Mouse (Mus musculus): ENCODE data around the gene Phactr3. TPM values are rescaled to one million over a fixed set of nuclear protein-coding genes. Genes with fewer than 3 reads are reported as not detected.
"Not testable (repeated sequence)": the region's sequence is repeated elsewhere in the genome, so short reads cannot be mapped to it uniquely, and the experiment has no call there.

Gene Phactr3
- total RNA-seq, 2 experiments from 2014 or later: 133 to 153 TPM

DNA sequence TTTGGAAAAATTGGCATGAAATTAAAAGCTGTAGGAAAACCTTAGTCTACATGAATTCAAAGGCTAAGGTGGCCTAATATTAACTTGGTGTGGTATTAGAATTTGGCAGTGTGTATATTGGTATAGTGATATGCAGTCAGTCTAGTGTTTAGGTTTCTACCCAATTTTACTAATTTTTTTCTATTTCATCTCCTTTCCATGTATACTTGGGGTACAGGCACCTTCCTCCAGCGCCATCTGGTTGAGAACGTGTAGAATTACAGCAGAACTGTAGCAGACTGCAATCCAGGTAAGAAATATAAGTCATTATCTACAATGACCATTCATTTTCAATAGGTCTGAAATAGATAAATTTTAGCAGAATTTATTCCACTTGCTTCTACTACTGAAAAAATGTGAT is 220.3 kb downstream of the Phactr3 start:
- DNase-seq: no peak

DNA sequence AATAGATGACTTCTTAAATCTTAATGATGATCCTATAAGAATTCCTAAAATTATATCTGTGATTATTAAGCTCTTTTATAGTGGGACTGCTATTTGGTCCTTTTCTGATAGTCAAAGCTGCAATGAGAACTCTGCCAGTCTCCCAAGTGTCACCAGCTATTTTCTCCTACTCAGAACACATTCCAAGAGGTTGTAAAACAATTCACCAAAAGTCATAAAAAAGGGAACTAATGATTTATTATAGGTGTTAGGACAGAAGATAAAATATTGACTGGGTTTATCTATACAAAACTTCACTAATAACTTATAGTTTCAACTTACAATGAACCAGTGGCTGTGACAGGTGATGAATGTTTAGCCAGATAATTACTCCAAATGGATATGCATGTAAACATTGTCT is 223.3 kb downstream of the Phactr3 start:
- DNase-seq: not testable (repeated sequence)

DNA sequence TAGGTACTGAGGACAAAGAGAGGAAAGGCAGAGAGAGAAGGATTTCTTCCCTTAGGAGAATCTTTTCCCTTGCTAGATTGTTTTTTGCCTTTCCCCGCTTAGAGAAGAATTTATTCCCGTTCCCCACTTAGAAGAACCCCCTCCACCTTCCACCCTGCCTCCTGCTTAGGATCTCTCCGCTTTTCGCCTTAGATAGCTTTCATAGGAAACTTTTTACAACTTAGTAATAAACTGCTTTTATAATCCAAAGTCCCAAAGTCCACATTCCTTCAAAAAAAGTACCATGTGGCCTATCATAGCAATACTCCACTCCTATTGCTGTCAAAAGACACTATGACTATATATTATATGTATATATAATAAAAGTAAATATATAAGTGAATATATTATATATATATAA is 223.8 kb downstream of the Phactr3 start:
- DNase-seq: no peak

Other genes starting within 250 kb of the Phactr3 start
- 1 to 10 TPM; 5.5 TPM for gene Gm14327, start 221.9 kb upstream of the Phactr3 start, total RNA-seq (2021)
- gene Zfp972, start 193.4 kb upstream of the Phactr3 start, total RNA-seq (2021): 1 to 10 TPM in 1 of 2 experiments, not detected in 1; 1.4 TPM
- 10 to 100 TPM; 50.7 to 59.4 TPM for gene Gm14326, start 161.7 kb upstream of the Phactr3 start, total RNA-seq (2021)
- gene Zfp971, start 95.7 kb upstream of the Phactr3 start, total RNA-seq (2021): 10 to 100 TPM; 30.6 to 36.1 TPM
- gene Zfp931, start 40.5 kb upstream of the Phactr3 start, total RNA-seq (2021): 10 to 100 TPM; 26.9 to 30.4 TPM

All from layer of hippocampus, postnatal 36 days (tissue).